ENCODE assay signal across 7 mouse cellular contexts in the genomic region with DNA sequence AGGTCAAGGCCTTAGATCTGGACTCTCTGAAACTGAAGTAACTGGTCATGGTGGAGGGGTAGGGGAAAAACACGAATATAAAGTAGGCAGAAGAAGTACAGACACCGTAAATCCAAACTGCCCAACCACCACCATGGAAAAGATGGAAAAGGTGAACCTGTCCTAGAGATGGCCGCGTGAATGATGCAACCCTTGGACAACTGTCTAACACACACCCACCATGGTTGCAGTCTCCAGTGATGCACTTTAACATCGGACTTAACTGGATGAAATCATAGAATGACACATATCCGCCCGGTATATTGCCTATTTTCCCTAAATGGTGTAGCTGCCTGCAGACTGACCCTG. TPM values are rescaled to one million over a fixed set of nuclear protein-coding genes. Genes with fewer than 3 reads are reported as not detected.
DNase-seq lines count a peak whose midpoint lies in the region; ATAC-seq and TF ChIP-seq lines count a peak whose summit lies in the region.

No protein-coding gene starts in this region.

- 0 out of 2 replicates have a peak overlapping the region, but pooled peaks have one; percentile 93 for H3K4me3 ChIP-seq in lung, postnatal 0 days (ENCODE audit: low read depth, low read length)
- peak overlapping the region; percentile 97 for H3K4me3 ChIP-seq in forebrain, embryonic 10.5 days
- peak overlapping the region; percentile 2; the same call in 1 of the 2 replicates for H3K4me3 ChIP-seq in liver, adult 2 months (ENCODE audit: insufficient read depth, low read depth, low read length)
- H3K4me3 ChIP-seq in stomach, embryonic 16.5 days (replicated peaks; ENCODE audit: low read length), result peak overlapping the region; percentile 99

- no peak for DNase-seq in lung, postnatal 0 days (ENCODE audit: low spot score)
- no peak for DNase-seq in lung, postnatal 10 days
- DNase-seq in forebrain, embryonic 10.5 days (ENCODE audit: extremely low spot score, low spot score), result no peak
- DNase-seq in liver, adult 2 months (ENCODE audit: extremely low read depth, low read depth, low spot score), result no peak
- DNase-seq in embryo, embryonic 9.5 days (ENCODE audit: extremely low spot score), result no peak
- DNase-seq in cerebellum, adult 9-10 months, result no peak

- peak overlapping the region; percentile 96 for H3K27ac ChIP-seq in lung, postnatal 0 days (ENCODE audit: low read length)
- H3K27ac ChIP-seq in forebrain, embryonic 10.5 days, result peak overlapping the region; percentile 96
- H3K27ac ChIP-seq in liver, adult 2 months (replicated peaks; ENCODE audit: insufficient read depth, low read depth, low read length), result peak overlapping the region; percentile 32
- H3K27ac ChIP-seq in stomach, embryonic 16.5 days (ENCODE audit: low read length), result peak overlapping the region; percentile 69; the same call in 1 of the 2 replicates

- TF ChIP-seq POLR2A in liver, adult 2 months (IDR thresholded peaks at IDR 0.05; ENCODE audit: extremely low read depth, insufficient read depth, low read length), result no peak

- H3K27me3 ChIP-seq in lung, postnatal 0 days (replicated peaks; ENCODE audit: insufficient read depth, low read length), result no peaks in the 10 kb centered on the region
- no peaks in the 10 kb centered on the region for H3K27me3 ChIP-seq in forebrain, embryonic 10.5 days (ENCODE audit: poor library complexity, severe bottlenecking)
- H3K27me3 ChIP-seq in liver, adult 2 months (ENCODE audit: control insufficient read depth, insufficient read depth, low read length), result no peaks in the 10 kb centered on the region
- no peaks in the 10 kb centered on the region for H3K27me3 ChIP-seq in stomach, embryonic 16.5 days (ENCODE audit: control insufficient read depth, insufficient read depth, low read length)

- 45% methylated on average over 7 of the region's 7 CpGs for WGBS in lung, postnatal 0 days
- 54% methylated on average over 7 of the region's 7 CpGs for WGBS in forebrain, embryonic 10.5 days
- 32% methylated on average over 7 of the region's 7 CpGs for WGBS in liver, adult 2 months
- WGBS in stomach, embryonic 16.5 days, result 48% methylated on average over 7 of the region's 7 CpGs

- H3K4me2 ChIP-seq in lung, postnatal 0 days (replicated peaks; ENCODE audit: low read depth, low read length), result peak overlapping the region; percentile 77
- H3K4me2 ChIP-seq in stomach, embryonic 16.5 days (ENCODE audit: low read depth, low read length), result peak overlapping the region; percentile 43

- no peak for TF ChIP-seq CTCF in lung, postnatal 0 days (IDR thresholded peaks at IDR 0.05)
- no peak for TF ChIP-seq CTCF in liver, adult 2 months (IDR thresholded peaks at IDR 0.05; ENCODE audit: low read depth, low read length)

- H3K4me1 ChIP-seq in lung, postnatal 0 days (ENCODE audit: insufficient read depth, low read depth, low read length), result peaks cover 4% of the 10 kb centered on the region; the same call in 1 of the 2 replicates
- H3K4me1 ChIP-seq in forebrain, embryonic 10.5 days, result peaks cover 31% of the 10 kb centered on the region
- peaks cover 8% of the 10 kb centered on the region; the same call in 1 of the 2 replicates for H3K4me1 ChIP-seq in liver, adult 2 months (ENCODE audit: control insufficient read depth, insufficient read depth, low read length)
- H3K4me1 ChIP-seq in stomach, embryonic 16.5 days (ENCODE audit: control insufficient read depth, insufficient read depth, low read length), result peaks cover 21% of the 10 kb centered on the region

- H3K36me3 ChIP-seq in lung, postnatal 0 days (ENCODE audit: insufficient read depth, low read length), result peaks cover 9% of the 10 kb centered on the region; the same call in 1 of the 2 replicates
- H3K36me3 ChIP-seq in forebrain, embryonic 10.5 days (replicated peaks), result peaks cover 26% of the 10 kb centered on the region
- H3K36me3 ChIP-seq in liver, adult 2 months (ENCODE audit: control insufficient read depth, insufficient read depth, low read length), result 0 out of 2 replicates have a peak, but pooled peaks cover 2% of the 10 kb centered on the region
- H3K36me3 ChIP-seq in stomach, embryonic 16.5 days (ENCODE audit: control insufficient read depth, insufficient read depth, low read length), result 0 out of 2 replicates have a peak, but pooled peaks cover 3% of the 10 kb centered on the region

- no peaks in the 10 kb centered on the region for H3K9me3 ChIP-seq in lung, postnatal 0 days (ENCODE audit: low read length)
- no peaks in the 10 kb centered on the region for H3K9me3 ChIP-seq in forebrain, embryonic 10.5 days
- H3K9me3 ChIP-seq in stomach, embryonic 16.5 days (replicated peaks; ENCODE audit: control insufficient read depth, low read length), result no peaks in the 10 kb centered on the region

- no peak overlapping the region for H3K9ac ChIP-seq in lung, postnatal 0 days (replicated peaks; ENCODE audit: low read depth)
- H3K9ac ChIP-seq in liver, adult 2 months (ENCODE audit: low read depth, low read length), result peak overlapping the region; percentile 13
- H3K9ac ChIP-seq in stomach, embryonic 16.5 days (ENCODE audit: low read length), result peak overlapping the region; percentile 49

- H3K79me2 ChIP-seq in liver, adult 2 months (ENCODE audit: control insufficient read depth, insufficient read depth, low read length), result peaks cover 8% of the 10 kb centered on the region; the same call in 1 of the 2 replicates

- ATAC-seq in lung, postnatal 0 days, result peak; percentile 4
- ATAC-seq in stomach, embryonic 16.5 days (ENCODE audit: insufficient read depth, low FRiP score), result peak; percentile 16; the same call in 1 of the 2 replicates

- TF ChIP-seq EP300 in lung, postnatal 0 days (IDR thresholded peaks at IDR 0.05), result no peak

RNA-seq across cellular contexts. Expression of a gene that starts 0.7 kb away (rescaled TPM):
- polyA plus RNA-seq in lung, postnatal 0 days (2015; fragmentation: Nextera tagmentation; extraction: Ambion mirVana), result 75.5 and 87.5 TPM in 2 replicates
- 264 and 283 TPM in 2 replicates for polyA plus RNA-seq in forebrain, embryonic 10.5 days (2016; fragmentation: Nextera tagmentation; extraction: Ambion mirVana)
- total RNA-seq in liver, adult 2 months (2014; rRNA removed), result 23.0 and 30.9 TPM in 2 replicates
- polyA plus RNA-seq in liver, adult 2 months (2012; rRNA removed), result 42.4 and 50.4 TPM in 2 replicates
- polyA plus RNA-seq in stomach, embryonic 16.5 days (2015; fragmentation: Nextera tagmentation; extraction: Ambion mirVana), result 195 and 199 TPM in 2 replicates

RNA-seq across cellular contexts. Expression of a gene that starts 39.2 kb away (rescaled TPM):
- 1.8 and 2.5 TPM in 2 replicates for polyA plus RNA-seq in lung, postnatal 0 days (2015; fragmentation: Nextera tagmentation; extraction: Ambion mirVana)
- polyA plus RNA-seq in forebrain, embryonic 10.5 days (2016; fragmentation: Nextera tagmentation; extraction: Ambion mirVana), result 1.7 and 1.9 TPM in 2 replicates
- 4.0 and 4.8 TPM in 2 replicates for total RNA-seq in liver, adult 2 months (2014; rRNA removed)
- polyA plus RNA-seq in liver, adult 2 months (2012; rRNA removed), result 5.8 and 6.5 TPM in 2 replicates
- 1.4 and 2.9 TPM in 2 replicates for polyA plus RNA-seq in stomach, embryonic 16.5 days (2015; fragmentation: Nextera tagmentation; extraction: Ambion mirVana)

RNA-seq across cellular contexts. Expression of a gene that starts 44.7 kb away (rescaled TPM):
- 0.24 and 0.35 TPM in 2 replicates for polyA plus RNA-seq in lung, postnatal 0 days (2015; fragmentation: Nextera tagmentation; extraction: Ambion mirVana)
- 0.12 TPM in 1 of 2 replicates, not detected in the other for polyA plus RNA-seq in forebrain, embryonic 10.5 days (2016; fragmentation: Nextera tagmentation; extraction: Ambion mirVana)
- total RNA-seq in liver, adult 2 months (2014; rRNA removed), result not detected in 2 replicates
- polyA plus RNA-seq in liver, adult 2 months (2012; rRNA removed), result not detected in 2 replicates
- 1.8 and 2.0 TPM in 2 replicates for polyA plus RNA-seq in stomach, embryonic 16.5 days (2015; fragmentation: Nextera tagmentation; extraction: Ambion mirVana)

RNA-seq across cellular contexts. Expression of a gene that starts 47.4 kb away (rescaled TPM):
- 198 and 248 TPM in 2 replicates for polyA plus RNA-seq in lung, postnatal 0 days (2015; fragmentation: Nextera tagmentation; extraction: Ambion mirVana)
- polyA plus RNA-seq in forebrain, embryonic 10.5 days (2016; fragmentation: Nextera tagmentation; extraction: Ambion mirVana), result 7.2 and 7.6 TPM in 2 replicates
- total RNA-seq in liver, adult 2 months (2014; rRNA removed), result 18.9 and 19.5 TPM in 2 replicates
- 10.9 and 24.3 TPM in 2 replicates for polyA plus RNA-seq in liver, adult 2 months (2012; rRNA removed)
- polyA plus RNA-seq in stomach, embryonic 16.5 days (2015; fragmentation: Nextera tagmentation; extraction: Ambion mirVana), result 649 and 704 TPM in 2 replicates

RNA-seq across cellular contexts. Expression of a gene that starts 59.5 kb away (rescaled TPM):
- 18.9 and 21.6 TPM in 2 replicates for polyA plus RNA-seq in lung, postnatal 0 days (2015; fragmentation: Nextera tagmentation; extraction: Ambion mirVana)
- 33.9 and 41.1 TPM in 2 replicates for polyA plus RNA-seq in forebrain, embryonic 10.5 days (2016; fragmentation: Nextera tagmentation; extraction: Ambion mirVana)
- total RNA-seq in liver, adult 2 months (2014; rRNA removed), result 1.0 and 1.9 TPM in 2 replicates
- polyA plus RNA-seq in liver, adult 2 months (2012; rRNA removed), result 4.3 and 7.1 TPM in 2 replicates
- polyA plus RNA-seq in stomach, embryonic 16.5 days (2015; fragmentation: Nextera tagmentation; extraction: Ambion mirVana), result 23.7 and 24.5 TPM in 2 replicates

Comparison
In these comparisons a context has a peak if more than half of its experiments do, and no peak if none do; other contexts are left out.
1. H3K27ac ChIP-seq: peak in every context shown above with its lines; median percentile 96 in lung, postnatal 0 days; 96 in forebrain, embryonic 10.5 days; 69 in stomach, embryonic 16.5 days; 32 in liver, adult 2 months.
2. H3K4me3 ChIP-seq: peak in every context shown above with its lines; median percentile 99 in stomach, embryonic 16.5 days; 97 in forebrain, embryonic 10.5 days; 93 in lung, postnatal 0 days; 2 in liver, adult 2 months.